Mouse (Mus musculus): ENCODE data around the gene Dzip1. TPM values are rescaled to one million over a fixed set of nuclear protein-coding genes. Genes with fewer than 3 reads are reported as not detected.
A peak's percentile ranks its signal among the peaks of the same experiment; 100 is the strongest.

The Dzip1 gene
- total RNA-seq, 2 experiments from 2014 or later: 3.0 to 4.1 TPM

DNA sequence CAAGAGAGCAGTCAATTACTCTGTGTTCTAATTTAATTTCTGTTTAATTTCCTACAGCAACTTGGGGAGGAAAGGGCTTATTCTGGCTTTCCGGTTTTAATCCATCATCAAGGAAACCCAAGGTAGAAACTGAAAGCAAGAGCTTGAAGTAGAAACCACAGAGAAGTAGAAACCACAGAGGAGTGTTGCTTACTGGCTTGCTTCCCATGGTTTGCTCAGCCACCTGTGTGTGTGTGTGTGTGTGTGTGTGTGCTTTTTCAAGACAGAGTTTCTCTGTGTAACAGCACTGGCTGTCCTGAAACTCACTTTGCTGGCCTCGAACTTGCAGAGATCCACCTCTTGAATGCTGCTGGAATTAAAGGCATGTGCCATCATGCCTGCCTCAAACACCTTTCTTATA, 4.5 kb upstream of the Dzip1 start:
- intact Hi-C loops (cut with DNase I): loop anchor here (10.0 kb wide), 1 partner anchor 215 kb away; no protein-coding TSS in a partner anchor

DNA sequence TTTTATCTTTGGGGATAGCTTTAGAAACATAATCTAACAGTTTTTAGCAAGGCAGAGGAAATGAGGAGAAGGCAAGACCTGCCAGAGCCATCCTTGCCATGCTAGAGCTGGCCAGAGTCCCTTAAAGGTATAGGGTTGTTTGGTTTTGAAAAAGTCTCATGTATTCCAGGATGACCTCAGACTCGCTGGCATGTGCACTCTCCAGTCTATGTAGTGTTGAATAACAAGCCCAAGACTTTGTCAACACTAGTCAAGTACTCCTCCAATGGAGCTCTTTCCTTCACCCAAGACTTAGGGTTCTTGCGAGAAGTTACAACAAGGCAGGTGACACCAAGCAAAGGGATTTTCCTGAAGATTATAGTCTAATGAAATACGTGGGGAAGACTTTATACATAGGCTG, 3.3 kb upstream of the Dzip1 start:
- intact Hi-C loops (cut with DNase I): no loop called here
- DNase-seq: no peak

More for the DNA sequence above, 4.5 kb upstream of the Dzip1 start:
- DNase-seq: no peak

- intact Hi-C loops (cut with DNase I): no loop called here
- DNase-seq: peak in 1 of 2 experiments; percentile 37
Observed at GRCm38 (mm10) chr14:118922667-118923184, 2.5 kb downstream of the Dzip1 start.

GRCm38 (mm10) chr14:118922251-118922650, 3.0 kb downstream of the Dzip1 start:
- intact Hi-C loops (cut with DNase I): no loop called here
- no peak for DNase-seq

GRCm38 (mm10) chr14:118920654-118921053, 4.6 kb downstream of the Dzip1 start:
- no peak for DNase-seq
- intact Hi-C loops (cut with DNase I): no loop called here

DNA sequence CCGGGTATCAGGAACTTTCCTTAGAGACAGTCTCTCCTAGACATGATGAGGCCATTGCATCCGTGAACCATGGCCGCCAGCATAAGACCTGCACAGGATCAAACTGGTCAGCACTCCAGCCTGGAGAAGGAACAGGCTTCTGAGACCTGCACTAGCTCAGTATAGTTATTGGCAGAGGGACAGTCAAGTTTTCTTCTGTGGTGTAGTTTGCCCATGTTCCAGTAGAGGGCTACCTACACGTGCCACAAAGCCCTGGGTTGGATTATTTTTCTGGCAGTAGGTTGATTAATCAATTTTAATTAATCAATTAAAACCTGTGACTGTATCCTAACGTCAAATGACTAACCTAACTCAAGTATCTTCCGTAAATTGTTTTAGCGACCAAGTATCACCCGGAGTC, 6.2 kb downstream of the Dzip1 start:
- DNase-seq: peak; percentile 9 to 36
- intact Hi-C loops (cut with DNase I): loop anchor here (5.0 kb wide), 1 partner anchor 48 kb away; no protein-coding TSS in a partner anchor

GRCm38 (mm10) chr14:118913651-118914050, 11.6 kb downstream of the Dzip1 start:
- intact Hi-C loops (cut with DNase I): loop anchor here (5.0 kb wide), 2 partner anchors 74 to 114 kb away; no protein-coding TSS in a partner anchor
- DNase-seq: no peak

- intact Hi-C loops (cut with DNase I): loop anchor here (5.0 kb wide), 2 partner anchors 76 to 116 kb away; no protein-coding TSS in a partner anchor
- DNase-seq: no peak
Observed at GRCm38 (mm10) chr14:118911521-118911920, 13.7 kb downstream of the Dzip1 start.

GRCm38 (mm10) chr14:118910332-118911222, 14.7 kb downstream of the Dzip1 start:
- intact Hi-C loops (cut with DNase I): loop anchor here (5.0 kb wide), 2 partner anchors 77 to 117 kb away; no protein-coding TSS in a partner anchor
- peak; percentile 74 to 80 for DNase-seq

GRCm38 (mm10) chr14:118909872-118910271, 15.4 kb downstream of the Dzip1 start:
- peak; percentile 28 to 42 for DNase-seq
- intact Hi-C loops (cut with DNase I): loop anchor here (5.0 kb wide), 2 partner anchors 77 to 117 kb away; no protein-coding TSS in a partner anchor

GRCm38 (mm10) chr14:118907592-118907991, 17.7 kb downstream of the Dzip1 start:
- DNase-seq: no peak

DNA sequence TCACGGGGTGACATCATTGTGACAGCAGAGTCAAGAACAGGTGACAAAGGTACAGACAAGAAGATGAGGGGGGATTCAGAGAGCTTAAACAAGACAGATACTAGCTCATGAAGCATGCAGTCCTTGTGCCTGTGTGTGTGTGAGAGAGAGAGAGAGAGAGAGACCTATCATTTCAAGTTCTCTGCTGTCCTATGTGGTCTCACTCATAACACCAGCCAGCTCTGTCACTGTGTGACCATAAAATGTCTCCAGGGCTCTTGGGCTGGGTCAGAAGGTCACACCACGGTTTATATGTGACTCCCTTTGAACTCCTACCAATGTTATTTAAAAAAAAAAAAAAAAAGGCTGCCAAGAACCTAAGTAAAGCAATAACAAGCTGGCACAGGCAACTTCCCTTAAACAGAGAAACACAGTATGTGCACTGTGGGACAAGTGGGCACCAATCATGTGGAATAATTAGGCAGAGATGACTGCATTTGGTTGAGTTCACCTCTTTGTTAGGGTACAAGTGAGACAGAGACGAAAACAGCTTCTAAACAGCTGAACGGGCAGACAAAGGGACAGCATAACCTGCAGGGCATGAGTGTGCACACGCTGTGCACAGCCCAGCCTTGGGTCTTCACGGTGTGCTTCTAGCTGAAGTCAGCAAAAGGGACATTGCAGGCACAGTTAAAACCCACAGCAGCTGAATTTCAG, 21.2 kb downstream of the Dzip1 start:
- intact Hi-C loops (cut with DNase I): no loop called here
- DNase-seq: no peak

More at GRCm38 (mm10) chr14:118907592-118907991, 17.7 kb downstream of the Dzip1 start:
- intact Hi-C loops (cut with DNase I): no loop called here

- intact Hi-C loops (cut with DNase I): no loop called here
Observed at GRCm38 (mm10) chr14:118903397-118903796, 21.9 kb downstream of the Dzip1 start.

GRCm38 (mm10) chr14:118900911-118901310, 24.3 kb downstream of the Dzip1 start:
- DNase-seq: no peak
- intact Hi-C loops (cut with DNase I): no loop called here

More at GRCm38 (mm10) chr14:118903397-118903796, 21.9 kb downstream of the Dzip1 start:
- DNase-seq: no peak

DNA sequence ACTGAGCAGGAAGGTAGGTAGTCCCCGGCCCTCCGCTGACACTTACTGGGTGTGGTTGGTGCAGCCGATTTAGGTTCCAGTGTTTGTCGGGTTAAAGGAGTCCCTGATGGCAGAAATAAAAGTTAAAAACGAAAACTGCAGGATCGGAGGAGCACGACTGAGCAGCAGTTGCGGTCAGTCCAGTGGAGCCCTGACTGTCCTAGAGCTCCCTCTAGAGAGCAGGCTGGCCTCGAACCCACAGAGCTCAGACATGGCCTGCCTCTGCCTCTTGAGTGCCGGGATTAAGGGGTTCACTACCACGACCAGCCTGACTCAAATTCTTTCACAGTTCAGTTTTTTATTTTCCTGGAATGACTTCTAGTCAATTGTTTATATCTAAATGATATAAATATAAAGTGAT, 25.3 kb downstream of the Dzip1 start:
- DNase-seq: no peak
- intact Hi-C loops (cut with DNase I): no loop called here

- intact Hi-C loops (cut with DNase I): no loop called here
- DNase-seq: no peak
Observed at GRCm38 (mm10) chr14:118895655-118896054, 29.6 kb downstream of the Dzip1 start.

DNA sequence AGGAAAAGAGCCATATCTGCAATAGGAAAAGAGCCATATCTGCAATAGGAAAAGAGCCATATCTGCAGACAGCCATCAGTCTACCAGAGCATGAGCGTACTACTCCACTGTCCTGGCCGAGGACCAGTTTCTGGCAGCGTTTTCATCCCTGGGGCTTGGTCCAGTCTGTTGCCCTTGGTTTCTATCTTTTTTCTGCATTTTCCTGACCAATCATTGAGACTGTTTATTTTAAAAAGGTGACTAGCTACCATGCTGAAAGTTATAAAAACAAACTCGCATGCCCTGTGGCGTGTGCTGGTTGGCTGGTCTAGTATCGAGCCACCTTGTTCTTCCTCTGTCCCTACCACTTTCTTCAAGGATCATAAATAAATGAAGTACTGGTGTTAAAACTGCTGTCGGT, 30.0 kb downstream of the Dzip1 start:
- no peak for DNase-seq
- intact Hi-C loops (cut with DNase I): no loop called here

DNA sequence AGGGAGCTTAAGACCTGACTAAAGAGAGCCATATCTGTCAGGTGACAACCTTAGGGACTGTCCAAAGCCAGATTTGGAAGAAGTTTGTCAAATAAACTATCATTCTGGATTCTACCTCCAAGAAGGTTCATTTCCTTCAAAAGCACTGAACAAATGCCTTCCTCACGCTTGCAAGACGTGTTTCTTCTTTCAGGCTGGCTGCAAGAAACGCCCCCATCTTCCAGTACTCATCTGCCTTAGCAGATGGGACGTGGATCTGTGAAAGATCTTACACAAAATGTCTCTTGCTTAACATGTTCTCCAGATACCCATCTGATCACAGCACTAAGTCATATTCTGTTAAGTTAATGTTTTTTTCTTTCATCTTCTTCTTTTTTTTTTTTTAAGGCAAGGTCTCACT, 35.2 kb downstream of the Dzip1 start:
- intact Hi-C loops (cut with DNase I): no loop called here
- DNase-seq: no peak

DNA sequence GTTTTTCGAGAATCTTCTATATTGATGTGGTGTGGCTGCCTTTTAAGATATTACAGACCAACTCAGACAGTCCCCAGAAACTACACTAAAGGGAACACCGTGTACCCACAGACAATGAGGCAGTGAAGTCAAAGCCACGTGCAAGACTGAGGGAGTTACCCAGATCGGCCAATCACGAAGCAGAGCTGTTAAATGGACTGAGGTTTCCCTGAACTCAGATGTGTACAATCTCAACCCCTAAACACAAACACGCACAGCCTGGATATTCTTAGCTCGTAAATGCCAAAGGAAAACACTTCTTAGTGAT, 41.1 kb downstream of the Dzip1 start:
- DNase-seq: no peak
- intact Hi-C loops (cut with DNase I): no loop called here

DNA sequence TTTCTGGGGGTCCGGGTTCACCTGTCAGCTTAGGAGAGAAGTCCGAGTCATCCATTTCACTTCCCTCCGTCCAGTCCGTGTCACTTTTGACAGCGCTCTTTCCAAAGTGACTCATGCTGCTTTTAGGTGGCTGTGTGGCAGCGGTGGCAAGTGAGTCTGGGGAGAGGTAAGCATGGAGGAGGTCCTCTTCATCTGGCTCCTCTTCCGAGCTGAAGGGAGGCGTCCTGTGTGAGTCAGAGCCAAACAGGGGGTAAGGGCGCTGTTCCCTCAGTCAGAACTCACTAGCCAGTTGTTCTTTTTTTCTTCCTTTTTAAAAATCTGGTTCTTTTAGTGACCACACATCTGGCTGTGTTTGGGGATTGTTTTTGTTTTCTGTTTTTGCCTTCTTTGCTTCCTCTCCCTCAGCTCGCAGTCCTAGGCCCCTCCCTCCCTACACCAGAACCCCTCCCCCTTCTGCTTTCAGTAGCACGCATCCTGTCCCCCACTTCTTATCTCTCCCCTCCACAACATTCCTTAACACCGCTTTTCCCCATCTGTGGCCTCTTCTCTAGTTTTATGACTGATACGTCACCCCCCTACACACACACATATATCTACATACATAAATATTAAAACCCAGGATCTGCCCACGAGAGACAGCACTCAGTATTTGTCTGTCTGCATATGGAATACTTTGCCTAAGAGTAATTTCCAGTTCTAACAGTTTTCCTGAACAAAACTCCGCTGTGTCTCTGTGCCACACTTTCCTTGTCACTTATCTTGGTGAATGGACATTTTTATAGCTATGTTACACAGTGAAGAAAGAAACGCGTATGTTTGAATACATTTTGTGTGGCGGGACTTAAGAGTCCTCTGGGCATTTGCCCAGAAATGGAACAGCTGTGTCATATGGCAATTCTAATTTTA, 41.7 kb downstream of the Dzip1 start:
- no peak for DNase-seq
- intact Hi-C loops (cut with DNase I): no loop called here

Data from heart, postnatal 14 days (tissue).